Mouse (Mus musculus) liver, embryonic 11.5 days (tissue): Measurements from ENCODE around the gene Yipf2. TPM values are rescaled to one million over a fixed set of nuclear protein-coding genes. Genes with fewer than 3 reads are reported as not detected.

ENCODE experiments used
- ATAC-seq: fragments of 200-750 bp; cut with Nextera tagmentation; replicated peaks from 2 replicates; pipeline ENCODE4 v1.8.0; 2017; ENCODE audit warnings: moderate number of reproducible peaks, mild to moderate bottlenecking, moderate TSS enrichment, moderate library complexity; ENCODE audit not compliant: low FRiP score
- DNase-seq: peaks from one replicate; pipeline ENCODE4 v3.0.0-alpha.2; 2017; ENCODE audit warnings: low spot score
- H3K27ac ChIP-seq: fragments of 300-500 bp; sonication (generic); 2 replicates; pipeline ENCODE4 v1.5.1; 2014; ENCODE audit warnings: mild to moderate bottlenecking, low read depth, low read length, control low read depth
- H3K27me3 ChIP-seq: fragments of 300-500 bp; sonication (generic); replicated peaks from 2 replicates; pipeline ENCODE4 v1.6.1; 2014; ENCODE audit warnings: low read length, mixed read lengths; ENCODE audit not compliant: control insufficient read depth, insufficient read depth
- H3K36me3 ChIP-seq: fragments of 300-500 bp; sonication (generic); 2 replicates; pipeline ENCODE4 v1.6.1; 2014; ENCODE audit warnings: mild to moderate bottlenecking, low read length, moderate library complexity, mixed read lengths; ENCODE audit not compliant: control insufficient read depth, insufficient read depth
- H3K4me1 ChIP-seq: fragments of 300-500 bp; sonication (generic); replicated peaks from 2 replicates; pipeline ENCODE4 v1.6.1; 2014; ENCODE audit warnings: low read length, mixed read lengths; ENCODE audit not compliant: control insufficient read depth, insufficient read depth
- H3K4me2 ChIP-seq: fragments of 300-500 bp; sonication (generic); 2 replicates; pipeline ENCODE4 v1.6.1; 2014; ENCODE audit warnings: mild to moderate bottlenecking, control low read depth, moderate library complexity
- H3K4me3 ChIP-seq: fragments of 300-500 bp; sonication (generic); 2 replicates; pipeline ENCODE4 v1.5.1; 2014; ENCODE audit warnings: low read depth, low read length, control low read depth
- H3K9ac ChIP-seq: fragments of 300-500 bp; sonication (generic); 2 replicates; pipeline ENCODE4 v1.6.1; 2014; ENCODE audit warnings: low read depth, low read length, control low read depth
- H3K9me3 ChIP-seq: fragments of 300-500 bp; sonication (generic); 2 replicates; pipeline ENCODE4 v1.6.1; 2016; ENCODE audit warnings: low read length, inconsistent platforms, mixed read lengths; ENCODE audit not compliant: control insufficient read depth
- WGBS: fragments of 180-500 bp; shearing (Covaris S2); extraction: QIAGEN DNeasy Blood & Tissue Kit; methylation state at CpG from one replicate; pipeline ENCODE4 v1.1.7; 2014; 5-methylcytosine and 5-hydroxymethylcytosine counted together
- polyA plus RNA-seq: library from polyadenylated mRNA; unstranded; fragments of >200 nt; fragmentation: Nextera tagmentation; extraction: Ambion mirVana; gene quantifications from 2 replicates; pipeline ENCODE4 v1.2.1, GENCODE M21; 2014

Yipf2 gene
- polyA plus RNA-seq = 15.5 and 16.5 TPM in 2 replicates

DNA sequence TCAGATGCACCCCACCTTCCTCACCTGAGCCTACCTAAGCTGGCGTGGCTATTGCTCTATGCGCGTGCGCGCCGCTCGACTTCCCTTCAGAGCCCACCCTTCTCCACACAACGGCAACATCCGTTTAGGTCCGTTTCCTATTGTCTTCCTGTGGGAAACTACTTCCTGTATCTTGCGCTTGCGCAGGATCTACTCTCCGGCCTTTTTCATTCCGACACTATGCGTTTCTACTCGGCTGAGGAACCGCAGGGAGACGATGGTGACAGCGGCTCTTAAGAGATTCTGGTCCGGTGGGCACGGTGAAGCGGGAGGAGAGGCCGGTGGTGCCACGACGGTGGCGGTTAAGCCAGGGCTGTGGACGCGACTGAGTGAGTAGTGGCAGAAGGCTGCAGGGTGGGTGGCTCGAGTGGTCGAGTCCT, at the start of gene Yipf2, which contains the start of gene Timm29:
TSS of gene Yipf2 (minus strand) at position 126 of the 419 bp plus-strand sequence.
TSS of gene Timm29 (plus strand) at position 20 of the 419 bp plus-strand sequence.
- ATAC-seq = peak; percentile 90

DNA sequence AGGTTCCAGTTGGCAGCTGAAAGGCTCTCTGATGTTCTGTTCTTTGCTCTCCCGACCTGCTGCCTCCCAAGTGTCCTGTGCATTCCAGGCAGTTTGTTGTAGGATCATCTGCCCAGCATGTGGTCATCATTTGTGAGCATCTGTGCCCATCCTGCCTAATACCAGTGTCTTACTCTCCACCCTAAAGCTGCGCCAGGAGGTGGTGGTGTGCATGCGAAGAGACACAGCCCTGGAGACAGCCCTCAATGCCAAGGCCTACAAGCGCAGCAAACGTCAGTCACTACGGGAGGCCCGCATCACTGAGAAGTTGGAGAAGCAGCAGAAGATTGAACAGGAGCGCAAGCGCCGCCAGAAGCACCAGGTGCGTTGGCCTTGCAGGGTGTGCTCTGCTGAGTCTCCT, 46.4 kb upstream of the Yipf2 start:
- Histone ChIP-seq H3K4me2 (no peak overlapping the region), H3K9me3 (no peaks in the 10 kb centered on the region), H3K36me3 (peaks cover 90% of the 10 kb centered on the region), H3K27ac (no peak overlapping the region), H3K4me1 (no peaks in the 10 kb centered on the region), H3K9ac (no peak overlapping the region), H3K27me3 (no peaks in the 10 kb centered on the region), H3K4me3 (no peak overlapping the region)
- ATAC-seq = no peak
- WGBS = 96% methylated on average over 11 of the region's 11 CpGs
- no peak for DNase-seq

More for the DNA sequence above, at the start of gene Yipf2, which contains the start of gene Timm29:
- H3K9ac ChIP-seq = peak within 1 kb of the TSS; percentile 93
- peaks cover 26% of the 10 kb centered on the region for H3K36me3 ChIP-seq
- no peaks in the 10 kb centered on the region for H3K27me3 ChIP-seq
- peaks cover 16% of the 10 kb centered on the region for H3K4me1 ChIP-seq
- peak within 1 kb of the TSS; percentile 97 for H3K4me3 ChIP-seq
- no peaks in the 10 kb centered on the region for H3K9me3 ChIP-seq
- H3K27ac ChIP-seq = peak within 1 kb of the TSS; percentile 86
- peak within 1 kb of the TSS; percentile 98 for H3K4me2 ChIP-seq
- WGBS = under 1% methylated on average over 30 of the region's 30 CpGs
- DNase-seq = peak; percentile 85

DNA sequence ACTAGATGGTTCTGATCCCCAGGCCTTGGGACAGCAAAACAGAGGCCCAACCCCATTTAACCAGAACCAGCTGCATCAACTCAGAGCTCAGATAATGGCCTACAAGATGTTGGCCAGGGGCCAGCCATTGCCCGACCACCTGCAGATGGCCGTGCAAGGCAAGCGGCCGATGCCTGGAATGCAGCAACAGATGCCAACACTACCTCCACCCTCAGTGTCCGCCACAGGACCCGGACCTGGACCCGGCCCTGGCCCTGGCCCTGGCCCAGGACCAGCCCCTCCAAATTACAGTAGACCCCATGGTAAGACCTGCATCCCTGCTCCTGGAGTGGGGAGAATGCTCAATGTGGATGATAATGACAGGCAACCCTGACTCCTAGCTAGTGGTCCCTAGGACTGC, 43.0 kb upstream of the Yipf2 start:
- H3K36me3 ChIP-seq = peaks cover 71% of the 10 kb centered on the region
- H3K4me2 ChIP-seq = no peak overlapping the region
- WGBS = 88% methylated on average over 7 of the region's 7 CpGs
- no peak overlapping the region for H3K9ac ChIP-seq
- no peak for DNase-seq
- H3K4me3 ChIP-seq = no peak overlapping the region
- ATAC-seq = no peak
- H3K27me3 ChIP-seq = no peaks in the 10 kb centered on the region
- no peak overlapping the region for H3K27ac ChIP-seq
- H3K4me1 ChIP-seq = no peaks in the 10 kb centered on the region
- H3K9me3 ChIP-seq = no peaks in the 10 kb centered on the region

DNA sequence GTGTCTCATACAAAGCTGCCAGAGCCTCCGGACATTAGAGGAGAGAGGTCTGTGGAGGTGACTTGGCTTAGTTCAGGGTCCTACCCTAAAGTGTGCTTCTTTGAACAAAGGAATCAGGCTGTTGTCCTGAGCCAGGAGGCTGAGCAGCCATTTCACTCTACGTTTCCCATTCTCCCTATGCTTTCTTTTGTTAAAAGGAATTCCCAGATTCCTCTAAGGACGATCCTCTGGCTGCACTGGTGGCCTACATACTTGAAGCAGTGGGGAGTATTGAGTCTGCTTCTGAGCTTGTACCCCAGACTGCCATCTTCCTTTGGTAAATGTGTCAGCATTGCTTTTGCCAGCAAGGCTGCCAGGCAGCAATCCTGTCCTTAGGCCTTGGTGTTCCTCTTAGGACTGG, 40.5 kb upstream of the Yipf2 start:
- H3K36me3 ChIP-seq = peaks cover 47% of the 10 kb centered on the region
- no peak overlapping the region; the same call in 1 of the 2 replicates for H3K4me2 ChIP-seq
- no peak overlapping the region for H3K4me3 ChIP-seq
- H3K9ac ChIP-seq = no peak overlapping the region
- 86% methylated on average over 3 of the region's 3 CpGs for WGBS
- ATAC-seq = no peak
- H3K27me3 ChIP-seq = no peaks in the 10 kb centered on the region
- H3K4me1 ChIP-seq = no peaks in the 10 kb centered on the region
- no peaks in the 10 kb centered on the region for H3K9me3 ChIP-seq
- H3K27ac ChIP-seq = no peak overlapping the region
- no peak for DNase-seq

DNA sequence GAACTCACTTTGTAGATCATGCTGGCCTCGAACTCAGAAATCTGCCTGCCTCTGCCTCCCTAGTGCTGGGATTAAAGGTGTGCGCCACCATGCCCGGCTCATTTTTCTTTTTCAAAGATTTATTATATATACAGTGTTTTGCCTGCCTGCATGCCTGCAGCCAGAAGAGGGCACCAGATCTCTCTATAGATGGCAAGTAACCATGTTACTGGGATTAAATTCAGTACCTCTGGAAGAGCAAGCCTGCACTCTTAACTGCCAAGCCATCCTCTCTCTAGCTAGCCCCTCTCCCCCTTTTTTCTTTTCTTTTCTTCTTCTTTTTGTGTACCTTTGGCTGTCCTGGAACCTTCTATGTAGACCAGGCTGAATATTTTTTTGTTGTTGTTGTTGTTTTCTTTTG, 38.0 kb upstream of the Yipf2 start:
- 85% methylated on average over 3 of the region's 3 CpGs for WGBS
- Histone ChIP-seq H3K9me3 (no peaks in the 10 kb centered on the region), H3K9ac (no peak overlapping the region), H3K4me1 (no peaks in the 10 kb centered on the region), H3K4me2 (no peak overlapping the region), H3K27ac (no peak overlapping the region), H3K36me3 (peaks cover 25% of the 10 kb centered on the region), H3K27me3 (no peaks in the 10 kb centered on the region), H3K4me3 (no peak overlapping the region)
- DNase-seq (no peak), ATAC-seq (no peak)

DNA sequence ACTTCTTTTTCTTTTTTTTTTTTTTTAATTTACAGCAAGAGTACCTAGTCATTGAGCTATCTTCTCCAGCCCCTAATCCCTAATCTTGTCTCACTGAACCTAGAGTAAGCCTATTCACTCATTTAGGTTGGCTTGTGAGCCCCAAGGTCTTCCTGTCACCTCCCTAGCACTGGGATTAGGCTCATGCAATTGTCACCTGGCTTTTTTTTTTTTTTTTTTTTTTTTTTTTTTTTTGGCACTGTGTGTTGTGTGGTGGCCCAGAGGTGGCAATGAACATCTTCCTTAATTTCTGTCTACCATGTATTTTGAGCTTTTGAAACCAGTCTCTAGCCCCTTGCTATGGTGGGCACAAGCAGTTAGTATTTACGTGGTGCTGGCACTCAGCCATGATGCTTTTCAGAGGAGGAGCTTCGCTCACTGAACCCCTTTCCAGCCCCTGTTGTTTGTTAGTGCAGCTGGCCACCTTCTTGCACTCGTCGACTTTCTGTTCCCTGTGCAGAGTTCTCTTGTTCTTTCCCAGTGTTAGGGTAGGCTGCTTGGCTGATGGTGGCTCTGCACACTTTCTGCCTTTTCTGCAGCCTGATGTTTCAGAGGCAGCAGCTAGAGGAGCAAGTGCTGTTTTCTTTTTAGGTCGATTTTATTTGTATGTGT, 34.6 kb upstream of the Yipf2 start:
- H3K27me3 ChIP-seq = no peaks in the 10 kb centered on the region
- H3K4me1 ChIP-seq = no peaks in the 10 kb centered on the region
- H3K4me2 ChIP-seq = no peak overlapping the region
- DNase-seq (no peak), ATAC-seq (no peak)
- H3K36me3 ChIP-seq = no peaks in the 10 kb centered on the region
- H3K27ac ChIP-seq = no peak overlapping the region
- 88% methylated on average over 5 of the region's 5 CpGs for WGBS
- H3K4me3 ChIP-seq = no peak overlapping the region
- H3K9me3 ChIP-seq = no peaks in the 10 kb centered on the region
- H3K9ac ChIP-seq = no peak overlapping the region

DNA sequence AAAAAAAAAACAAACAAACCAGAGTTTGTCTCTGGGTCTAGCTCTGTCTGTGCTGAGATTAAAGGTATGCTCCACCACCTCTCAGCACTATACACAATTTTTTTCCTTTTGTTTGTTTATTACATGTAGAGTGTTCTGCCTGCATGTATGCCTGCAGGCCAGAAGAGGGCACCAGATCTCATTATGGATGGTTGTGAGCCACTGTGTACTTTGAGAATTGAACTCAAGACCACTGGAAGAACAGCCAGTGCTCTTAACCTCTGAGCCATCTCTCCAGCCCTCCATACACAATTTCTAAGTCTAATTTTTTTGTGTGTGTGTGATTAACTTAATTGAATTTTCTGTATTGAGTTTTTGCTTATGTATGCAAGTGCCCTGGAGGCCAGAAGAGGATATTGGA, 33.9 kb upstream of the Yipf2 start:
- H3K4me3 ChIP-seq = no peak overlapping the region
- ATAC-seq (no peak), DNase-seq (no peak)
- H3K9ac ChIP-seq = no peak overlapping the region
- no peak overlapping the region for H3K4me2 ChIP-seq
- H3K27me3 ChIP-seq = no peaks in the 10 kb centered on the region
- no peaks in the 10 kb centered on the region for H3K36me3 ChIP-seq
- H3K9me3 ChIP-seq = no peaks in the 10 kb centered on the region
- no peak overlapping the region for H3K27ac ChIP-seq
- H3K4me1 ChIP-seq = no peaks in the 10 kb centered on the region

DNA sequence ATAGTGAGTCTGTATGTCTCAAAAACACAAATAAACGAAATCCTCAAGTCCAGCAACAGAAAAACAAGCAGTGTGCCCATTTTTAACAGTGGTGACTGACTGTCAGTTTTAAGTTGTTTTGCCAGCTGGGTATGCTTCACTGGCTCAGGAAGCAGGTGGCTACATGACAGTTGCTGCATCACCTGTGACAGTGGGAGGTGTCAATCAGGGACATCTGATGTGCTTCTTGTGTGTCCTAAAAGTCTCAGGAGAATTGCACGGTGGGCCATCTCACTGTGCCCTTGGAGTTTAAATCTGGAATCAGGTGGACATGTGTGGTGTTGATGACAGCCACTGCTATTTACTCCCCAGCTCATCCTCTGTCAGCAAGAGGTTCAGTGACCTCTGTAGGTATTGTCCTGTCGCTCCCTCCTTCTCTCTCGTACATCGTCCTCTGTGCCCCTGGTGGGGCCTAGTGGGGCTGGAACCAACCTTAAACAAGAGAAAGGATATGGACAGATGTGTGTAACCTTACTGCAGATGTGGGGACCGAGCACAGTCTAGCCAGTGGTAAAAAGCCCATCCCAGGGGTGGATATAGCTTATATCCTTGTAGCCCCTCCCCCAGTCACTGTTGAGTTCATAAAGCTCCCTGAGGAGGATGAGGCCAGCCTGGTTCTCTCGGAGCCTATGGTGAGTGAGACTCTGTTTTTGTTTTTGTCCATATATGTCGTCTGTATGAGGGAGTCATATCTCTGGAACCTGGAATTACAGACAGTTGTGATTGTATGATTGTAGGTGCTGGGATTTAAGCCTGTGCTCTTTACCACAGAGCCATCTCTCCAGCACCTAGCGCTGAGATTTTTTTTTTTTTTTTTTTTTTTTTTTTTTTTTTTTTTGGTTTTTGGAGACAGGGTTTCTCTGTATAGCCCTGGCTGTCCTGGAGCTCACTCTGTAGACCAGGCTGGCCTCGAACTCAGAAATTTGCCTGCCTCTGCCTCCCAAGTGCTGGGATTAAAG, 33.0 kb upstream of the Yipf2 start:
- ATAC-seq (no peak), DNase-seq (no peak)
- 89% methylated on average over 10 of the region's 10 CpGs for WGBS
- H3K9me3 ChIP-seq = no peaks in the 10 kb centered on the region
- no peak overlapping the region for H3K4me2 ChIP-seq
- H3K36me3 ChIP-seq = no peaks in the 10 kb centered on the region
- no peak overlapping the region for H3K27ac ChIP-seq
- H3K4me1 ChIP-seq = no peaks in the 10 kb centered on the region
- H3K4me3 ChIP-seq = no peak overlapping the region
- no peaks in the 10 kb centered on the region for H3K27me3 ChIP-seq
- no peak overlapping the region for H3K9ac ChIP-seq
